Mouse (Mus musculus) kidney, embryonic 15.5 days (tissue): Measurements from ENCODE around the gene Zfyve9. TPM values are rescaled to one million over a fixed set of nuclear protein-coding genes. Genes with fewer than 3 reads are reported as not detected.

Experiments used
- ATAC-seq: fragments of 200-750 bp; cut with Nextera tagmentation; replicated peaks from 2 replicates; pipeline ENCODE4 v1.8.0; 2017; ENCODE audit warnings: moderate TSS enrichment; ENCODE audit not compliant: low FRiP score
- H3K27ac ChIP-seq: fragments of 300-500 bp; sonication (generic); 2 replicates; pipeline ENCODE4 v1.5.1; 2015; ENCODE audit warnings: mild to moderate bottlenecking, inconsistent platforms
- H3K27me3 ChIP-seq: fragments of 300-500 bp; sonication (generic); 2 replicates; pipeline ENCODE4 v1.6.1; 2015; ENCODE audit warnings: inconsistent platforms
- H3K36me3 ChIP-seq: fragments of 300-500 bp; sonication (generic); 2 replicates; pipeline ENCODE4 v1.6.1; 2015; ENCODE audit warnings: inconsistent platforms
- H3K4me1 ChIP-seq: fragments of 300-500 bp; sonication (generic); 2 replicates; pipeline ENCODE4 v1.6.1; 2015; ENCODE audit warnings: inconsistent platforms
- H3K4me2 ChIP-seq: fragments of 300-500 bp; sonication (generic); 2 replicates; pipeline ENCODE4 v1.6.1; 2015; ENCODE audit warnings: moderate library complexity, mild to moderate bottlenecking, inconsistent platforms
- H3K4me3 ChIP-seq: fragments of 300-500 bp; sonication (generic); replicated peaks from 2 replicates; pipeline ENCODE4 v1.5.1; 2015; ENCODE audit warnings: mild to moderate bottlenecking, inconsistent platforms
- H3K9ac ChIP-seq: fragments of 300-500 bp; sonication (generic); 2 replicates; pipeline ENCODE4 v1.6.1; 2015; ENCODE audit warnings: mild to moderate bottlenecking, inconsistent platforms
- H3K9me3 ChIP-seq: fragments of 300-500 bp; sonication (generic); replicated peaks from 2 replicates; pipeline ENCODE4 v1.6.1; 2016; ENCODE audit warnings: inconsistent platforms
- WGBS: fragments of 180-500 bp; shearing (Covaris S2); methylation state at CpG from one replicate; pipeline ENCODE4 v1.1.7; 2015; ENCODE audit warnings: mixed read lengths; 5-methylcytosine and 5-hydroxymethylcytosine counted together
- polyA plus RNA-seq: library from polyadenylated mRNA; unstranded; fragments of >200 nt; fragmentation: Nextera tagmentation; extraction: Ambion mirVana; gene quantifications from 2 replicates; pipeline ENCODE4 v1.2.1, GENCODE M21; 2015

The Zfyve9 gene
- polyA plus RNA-seq, 1 experiment from 2014 or later, result 4.7 TPM

- Histone ChIP-seq H3K9me3 (no peaks in the 10 kb centered on the region), H3K9ac (no peak overlapping the region), H3K4me3 (no peak overlapping the region), H3K36me3 (no peaks in the 10 kb centered on the region), H3K27me3 (no peaks in the 10 kb centered on the region), H3K27ac (no peak overlapping the region), H3K4me2 (no peak overlapping the region), H3K4me1 (peaks cover 2% of the 10 kb centered on the region; the same call in 1 of the 2 replicates)
- WGBS, result 38% methylated on average over 8 of the region's 8 CpGs
- no peak for ATAC-seq
Measured at GRCm38 (mm10) chr4:108782421-108783085, 2.0 kb upstream of the Zfyve9 start.

- no peak overlapping the region for H3K27ac ChIP-seq
- no peak overlapping the region for H3K4me3 ChIP-seq
- no peak overlapping the region for H3K9ac ChIP-seq
- no peaks in the 10 kb centered on the region for H3K27me3 ChIP-seq
- WGBS, result 61% methylated on average over 3 of the region's 3 CpGs
- peaks cover 2% of the 10 kb centered on the region; the same call in 1 of the 2 replicates for H3K4me1 ChIP-seq
- H3K9me3 ChIP-seq, result no peaks in the 10 kb centered on the region
- peak overlapping the region; percentile 86; the same call in 1 of the 2 replicates for H3K4me2 ChIP-seq
- no peak for ATAC-seq
- no peaks in the 10 kb centered on the region for H3K36me3 ChIP-seq
Measured at GRCm38 (mm10) chr4:108781596-108781995, 998 bp upstream of the Zfyve9 start.

- no peaks in the 10 kb centered on the region for H3K36me3 ChIP-seq
- H3K4me3 ChIP-seq, result peak overlapping the region; percentile 94
- H3K27ac ChIP-seq, result peak overlapping the region; percentile 97
- H3K9me3 ChIP-seq, result no peaks in the 10 kb centered on the region
- H3K27me3 ChIP-seq, result no peaks in the 10 kb centered on the region
- peak overlapping the region; percentile 94 for H3K9ac ChIP-seq
- WGBS, result under 1% methylated on average over 20 of the region's 20 CpGs
- peaks cover 2% of the 10 kb centered on the region; the same call in 1 of the 2 replicates for H3K4me1 ChIP-seq
- H3K4me2 ChIP-seq, result peak overlapping the region; percentile 86
- ATAC-seq, result no peak; the same call in 1 of the 2 replicates
Measured at GRCm38 (mm10) chr4:108780864-108781205, 237 bp upstream of the Zfyve9 start.

GRCm38 (mm10) chr4:108779763-108780056 lies 888 bp downstream of the Zfyve9 start:
- H3K36me3 ChIP-seq, result no peaks in the 10 kb centered on the region
- peak overlapping the region; percentile 94 for H3K9ac ChIP-seq
- peak overlapping the region; percentile 97 for H3K27ac ChIP-seq
- H3K4me1 ChIP-seq, result peaks cover 2% of the 10 kb centered on the region; the same call in 1 of the 2 replicates
- H3K27me3 ChIP-seq, result no peaks in the 10 kb centered on the region
- H3K4me2 ChIP-seq, result peak overlapping the region; percentile 86
- under 1% methylated on average over 7 of the region's 7 CpGs for WGBS
- ATAC-seq, result no peak
- peak overlapping the region; percentile 94 for H3K4me3 ChIP-seq
- no peaks in the 10 kb centered on the region for H3K9me3 ChIP-seq

- Histone ChIP-seq H3K4me2 (no peak overlapping the region), H3K4me1 (0 out of 2 replicates have a peak, but pooled peaks cover 2% of the 10 kb centered on the region), H3K9ac (no peak overlapping the region), H3K4me3 (no peak overlapping the region), H3K27me3 (no peaks in the 10 kb centered on the region), H3K9me3 (no peaks in the 10 kb centered on the region), H3K27ac (peak overlapping the region; percentile 9; the same call in 1 of the 2 replicates), H3K36me3 (no peaks in the 10 kb centered on the region)
- ATAC-seq, result peak; percentile 67; the same call in 1 of the 2 replicates
Measured at GRCm38 (mm10) chr4:108768527-108768926, 12.1 kb downstream of the Zfyve9 start.

GRCm38 (mm10) chr4:108759583-108759982 lies 21.0 kb downstream of the Zfyve9 start:
- H3K36me3 ChIP-seq, result no peaks in the 10 kb centered on the region
- no peak overlapping the region for H3K27ac ChIP-seq
- no peak overlapping the region for H3K9ac ChIP-seq
- no peak for ATAC-seq
- H3K4me2 ChIP-seq, result no peak overlapping the region
- H3K9me3 ChIP-seq, result no peaks in the 10 kb centered on the region
- WGBS, result 87% methylated on average over 3 of the region's 3 CpGs
- no peaks in the 10 kb centered on the region for H3K4me1 ChIP-seq
- H3K4me3 ChIP-seq, result no peak overlapping the region
- no peaks in the 10 kb centered on the region for H3K27me3 ChIP-seq

GRCm38 (mm10) chr4:108746160-108746873 lies 34.3 kb downstream of the Zfyve9 start:
- 90% methylated on average over 3 of the region's 3 CpGs for WGBS

GRCm38 (mm10) chr4:108731582-108731981 lies 49.0 kb downstream of the Zfyve9 start:
- no peak for ATAC-seq
- H3K27me3 ChIP-seq, result no peaks in the 10 kb centered on the region
- H3K4me2 ChIP-seq, result no peak overlapping the region
- no peaks in the 10 kb centered on the region for H3K4me1 ChIP-seq
- 0 out of 2 replicates have a peak, but pooled peaks cover 3% of the 10 kb centered on the region for H3K9me3 ChIP-seq
- H3K27ac ChIP-seq, result no peak overlapping the region
- whole genome bisulfite sequencing, result 65% methylated on average over 3 of the region's 3 CpGs
- no peak overlapping the region for H3K4me3 ChIP-seq
- no peaks in the 10 kb centered on the region for H3K36me3 ChIP-seq
- H3K9ac ChIP-seq, result no peak overlapping the region

More at GRCm38 (mm10) chr4:108746160-108746873, 34.3 kb downstream of the Zfyve9 start:
- H3K4me3 ChIP-seq, result no peak overlapping the region
- H3K27ac ChIP-seq, result no peak overlapping the region
- no peaks in the 10 kb centered on the region for H3K36me3 ChIP-seq
- no peaks in the 10 kb centered on the region for H3K4me1 ChIP-seq
- ATAC-seq, result no peak
- H3K27me3 ChIP-seq, result no peaks in the 10 kb centered on the region
- no peaks in the 10 kb centered on the region for H3K9me3 ChIP-seq
- no peak overlapping the region for H3K4me2 ChIP-seq
- no peak overlapping the region for H3K9ac ChIP-seq

- Histone ChIP-seq H3K4me3 (no peak overlapping the region), H3K9me3 (0 out of 2 replicates have a peak, but pooled peaks cover 3% of the 10 kb centered on the region), H3K27ac (no peak overlapping the region), H3K9ac (no peak overlapping the region), H3K27me3 (no peaks in the 10 kb centered on the region), H3K4me1 (no peaks in the 10 kb centered on the region), H3K4me2 (no peak overlapping the region), H3K36me3 (peaks cover 2% of the 10 kb centered on the region; the same call in 1 of the 2 replicates)
- 83% methylated on average over 1 of the region's 1 CpGs for WGBS
- no peak for ATAC-seq
Measured at GRCm38 (mm10) chr4:108730450-108730849, 50.1 kb downstream of the Zfyve9 start.

- Histone ChIP-seq H3K27me3 (no peaks in the 10 kb centered on the region), H3K4me1 (no peaks in the 10 kb centered on the region)
- 82% methylated on average over 2 of the region's 2 CpGs for WGBS
Measured at GRCm38 (mm10) chr4:108724102-108724501, 56.5 kb downstream of the Zfyve9 start.

GRCm38 (mm10) chr4:108721245-108721784 lies 59.3 kb downstream of the Zfyve9 start:
- no peak overlapping the region for H3K27ac ChIP-seq

More at GRCm38 (mm10) chr4:108724102-108724501, 56.5 kb downstream of the Zfyve9 start:
- ATAC-seq, result no peak
- Histone ChIP-seq H3K9me3 (no peaks in the 10 kb centered on the region), H3K4me3 (no peak overlapping the region), H3K4me2 (no peak overlapping the region), H3K36me3 (peaks cover 24% of the 10 kb centered on the region; the same call in 1 of the 2 replicates), H3K9ac (no peak overlapping the region), H3K27ac (no peak overlapping the region)

GRCm38 (mm10) chr4:108719349-108719748 lies 61.2 kb downstream of the Zfyve9 start, which contains the start of gene 3110021N24Rik:
Gene 3110021N24Rik, plus strand, starts transcription at chr4:108719649.
- ATAC-seq, result no peak
- no peaks in the 10 kb centered on the region for H3K9me3 ChIP-seq
- H3K4me1 ChIP-seq, result no peaks in the 10 kb centered on the region
- 90% methylated on average over 5 of the region's 5 CpGs for WGBS
- no peak within 1 kb of the TSS for H3K27ac ChIP-seq
- H3K4me3 ChIP-seq, result no peak within 1 kb of the TSS
- H3K9ac ChIP-seq, result no peak within 1 kb of the TSS
- no peak within 1 kb of the TSS for H3K4me2 ChIP-seq
- no peaks in the 10 kb centered on the region for H3K27me3 ChIP-seq
- peaks cover 41% of the 10 kb centered on the region for H3K36me3 ChIP-seq

More at GRCm38 (mm10) chr4:108721245-108721784, 59.3 kb downstream of the Zfyve9 start:
- Histone ChIP-seq H3K36me3 (peaks cover 40% of the 10 kb centered on the region; the same call in 1 of the 2 replicates), H3K9me3 (no peaks in the 10 kb centered on the region), H3K27me3 (no peaks in the 10 kb centered on the region), H3K9ac (no peak overlapping the region), H3K4me3 (no peak overlapping the region), H3K4me1 (no peaks in the 10 kb centered on the region), H3K4me2 (no peak overlapping the region)
- no peak for ATAC-seq
- WGBS, result 84% methylated on average over 3 of the region's 3 CpGs
